Mouse (Mus musculus): ENCODE measurements at regions not wholly inside any gene's neighbourhood (a gene's known extent, or its start where the extent isn't known, plus 50 kb on each side); places are given as distances from the start of the nearest gene placed in this dataset.

- DNase-seq (ENCODE audit: low spot score) (no peak), ATAC-seq (ENCODE audit: insufficient number of reproducible peaks, low FRiP score, low TSS enrichment, low read depth) (no peak)
- Histone ChIP-seq H3K9ac (ENCODE audit: low read length) (no peak overlapping the region), H3K4me3 (ENCODE audit: low read depth, low read length) (no peak overlapping the region), H3K27ac (replicated peaks; ENCODE audit: low read depth, low read length) (no peak overlapping the region), H3K36me3 (ENCODE audit: control insufficient read depth, insufficient read depth, low read length) (no peaks in the 10 kb centered on the region), H3K4me1 (ENCODE audit: control insufficient read depth, insufficient read depth, low read length) (no peaks in the 10 kb centered on the region), H3K27me3 (ENCODE audit: control insufficient read depth, insufficient read depth, low read length) (no peaks in the 10 kb centered on the region), H3K4me2 (ENCODE audit: low read depth, severe bottlenecking) (no peak overlapping the region), H3K9me3 (ENCODE audit: control insufficient read depth, low read length) (no peaks in the 10 kb centered on the region)
- 81% methylated on average over 2 of the region's 2 CpGs for WGBS
These were observed 1177.2 kb downstream of the Pcdh18 start for GRCm38 (mm10) chr3:48579971-48580370.

GRCm38 (mm10) chr3:48579229-48579628 is 1177.9 kb downstream of the Pcdh18 start:
- no peak overlapping the region for H3K4me2 ChIP-seq (ENCODE audit: low read depth, severe bottlenecking)
- H3K4me1 ChIP-seq (ENCODE audit: control insufficient read depth, insufficient read depth, low read length), result no peaks in the 10 kb centered on the region
- no peak for ATAC-seq (ENCODE audit: insufficient number of reproducible peaks, low FRiP score, low TSS enrichment, low read depth)
- 45% methylated on average over 1 of the region's 1 CpGs for WGBS
- H3K27me3 ChIP-seq (ENCODE audit: control insufficient read depth, insufficient read depth, low read length), result no peaks in the 10 kb centered on the region
- no peak overlapping the region for H3K4me3 ChIP-seq (ENCODE audit: low read depth, low read length)
- no peaks in the 10 kb centered on the region for H3K9me3 ChIP-seq (ENCODE audit: control insufficient read depth, low read length)
- H3K36me3 ChIP-seq (ENCODE audit: control insufficient read depth, insufficient read depth, low read length), result no peaks in the 10 kb centered on the region
- no peak overlapping the region for H3K9ac ChIP-seq (ENCODE audit: low read length)
- no peak for DNase-seq (ENCODE audit: low spot score)
- no peak overlapping the region for H3K27ac ChIP-seq (replicated peaks; ENCODE audit: low read depth, low read length)

- 89% methylated on average over 1 of the region's 1 CpGs for WGBS
- Histone ChIP-seq H3K36me3 (ENCODE audit: control insufficient read depth, insufficient read depth, low read length) (no peaks in the 10 kb centered on the region), H3K4me2 (ENCODE audit: low read depth, severe bottlenecking) (no peak overlapping the region), H3K4me1 (ENCODE audit: control insufficient read depth, insufficient read depth, low read length) (no peaks in the 10 kb centered on the region), H3K9ac (ENCODE audit: low read length) (no peak overlapping the region), H3K27ac (replicated peaks; ENCODE audit: low read depth, low read length) (no peak overlapping the region), H3K27me3 (ENCODE audit: control insufficient read depth, insufficient read depth, low read length) (no peaks in the 10 kb centered on the region), H3K4me3 (ENCODE audit: low read depth, low read length) (no peak overlapping the region), H3K9me3 (ENCODE audit: control insufficient read depth, low read length) (no peaks in the 10 kb centered on the region)
- DNase-seq (ENCODE audit: low spot score) (no peak), ATAC-seq (ENCODE audit: insufficient number of reproducible peaks, low FRiP score, low TSS enrichment, low read depth) (no peak)
These were observed 1210.5 kb downstream of the Pcdh18 start for GRCm38 (mm10) chr3:48546669-48547068.

- H3K4me2 ChIP-seq (ENCODE audit: low read depth, severe bottlenecking), result no peak overlapping the region
- H3K4me1 ChIP-seq (ENCODE audit: control insufficient read depth, insufficient read depth, low read length), result no peaks in the 10 kb centered on the region
- 12% methylated on average over 3 of the region's 3 CpGs for WGBS
- peak; percentile 23 for DNase-seq (ENCODE audit: low spot score)
- H3K36me3 ChIP-seq (ENCODE audit: control insufficient read depth, insufficient read depth, low read length), result no peaks in the 10 kb centered on the region
- ATAC-seq (ENCODE audit: insufficient number of reproducible peaks, low FRiP score, low TSS enrichment, low read depth), result peak; percentile 75; the same call in 1 of the 2 replicates
- no peaks in the 10 kb centered on the region for H3K27me3 ChIP-seq (ENCODE audit: control insufficient read depth, insufficient read depth, low read length)
- no peak overlapping the region for H3K27ac ChIP-seq (replicated peaks; ENCODE audit: low read depth, low read length)
- H3K9me3 ChIP-seq (ENCODE audit: control insufficient read depth, low read length), result no peaks in the 10 kb centered on the region
- H3K4me3 ChIP-seq (ENCODE audit: low read depth, low read length), result no peak overlapping the region
- H3K9ac ChIP-seq (ENCODE audit: low read length), result no peak overlapping the region
These were observed 1242.1 kb downstream of the Pcdh18 start for GRCm38 (mm10) chr3:48515009-48515408.

- H3K4me1 ChIP-seq (ENCODE audit: control insufficient read depth, insufficient read depth, low read length), result no peaks in the 10 kb centered on the region
- no peak overlapping the region for H3K4me2 ChIP-seq (ENCODE audit: low read depth, severe bottlenecking)
- ATAC-seq (ENCODE audit: insufficient number of reproducible peaks, low FRiP score, low TSS enrichment, low read depth), result no peak
- H3K36me3 ChIP-seq (ENCODE audit: control insufficient read depth, insufficient read depth, low read length), result no peaks in the 10 kb centered on the region
- no peak overlapping the region for H3K9ac ChIP-seq (ENCODE audit: low read length)
- H3K27ac ChIP-seq (replicated peaks; ENCODE audit: low read depth, low read length), result no peak overlapping the region
- WGBS, result 91% methylated on average over 2 of the region's 2 CpGs
- no peaks in the 10 kb centered on the region for H3K9me3 ChIP-seq (ENCODE audit: control insufficient read depth, low read length)
- H3K27me3 ChIP-seq (ENCODE audit: control insufficient read depth, insufficient read depth, low read length), result no peaks in the 10 kb centered on the region
- DNase-seq (ENCODE audit: low spot score), result no peak
- no peak overlapping the region for H3K4me3 ChIP-seq (ENCODE audit: low read depth, low read length)
These were observed 1253.1 kb downstream of the Pcdh18 start for GRCm38 (mm10) chr3:48503996-48504395.

GRCm38 (mm10) chr3:48464679-48465078 is 1292.4 kb downstream of the Pcdh18 start:
- H3K4me2 ChIP-seq (ENCODE audit: low read depth, severe bottlenecking), result no peak overlapping the region
- ATAC-seq (ENCODE audit: insufficient number of reproducible peaks, low FRiP score, low TSS enrichment, low read depth), result no peak
- no peak for DNase-seq (ENCODE audit: low spot score)

GRCm38 (mm10) chr3:48441938-48442337 is 1315.2 kb downstream of the Pcdh18 start:
- Histone ChIP-seq H3K9me3 (ENCODE audit: control insufficient read depth, low read length) (no peaks in the 10 kb centered on the region), H3K4me3 (ENCODE audit: low read depth, low read length) (no peak overlapping the region), H3K9ac (ENCODE audit: low read length) (no peak overlapping the region), H3K27ac (replicated peaks; ENCODE audit: low read depth, low read length) (no peak overlapping the region), H3K36me3 (ENCODE audit: control insufficient read depth, insufficient read depth, low read length) (no peaks in the 10 kb centered on the region), H3K4me1 (ENCODE audit: control insufficient read depth, insufficient read depth, low read length) (no peaks in the 10 kb centered on the region), H3K27me3 (ENCODE audit: control insufficient read depth, insufficient read depth, low read length) (no peaks in the 10 kb centered on the region), H3K4me2 (ENCODE audit: low read depth, severe bottlenecking) (no peak overlapping the region)
- WGBS, result 92% methylated on average over 2 of the region's 2 CpGs
- DNase-seq (ENCODE audit: low spot score), result no peak
- no peak for ATAC-seq (ENCODE audit: insufficient number of reproducible peaks, low FRiP score, low TSS enrichment, low read depth)

More at GRCm38 (mm10) chr3:48464679-48465078, 1292.4 kb downstream of the Pcdh18 start:
- Histone ChIP-seq H3K4me3 (ENCODE audit: low read depth, low read length) (no peak overlapping the region), H3K4me1 (ENCODE audit: control insufficient read depth, insufficient read depth, low read length) (no peaks in the 10 kb centered on the region), H3K9me3 (ENCODE audit: control insufficient read depth, low read length) (no peaks in the 10 kb centered on the region), H3K36me3 (ENCODE audit: control insufficient read depth, insufficient read depth, low read length) (no peaks in the 10 kb centered on the region), H3K27ac (replicated peaks; ENCODE audit: low read depth, low read length) (no peak overlapping the region), H3K9ac (ENCODE audit: low read length) (no peak overlapping the region), H3K27me3 (ENCODE audit: control insufficient read depth, insufficient read depth, low read length) (no peaks in the 10 kb centered on the region)

GRCm38 (mm10) chr3:48429406-48430033 is 1327.6 kb downstream of the Pcdh18 start:
- no peaks in the 10 kb centered on the region for H3K4me1 ChIP-seq (ENCODE audit: control insufficient read depth, insufficient read depth, low read length)
- H3K27me3 ChIP-seq (ENCODE audit: control insufficient read depth, insufficient read depth, low read length), result no peaks in the 10 kb centered on the region
- ATAC-seq (ENCODE audit: insufficient number of reproducible peaks, low FRiP score, low TSS enrichment, low read depth) (no peak), DNase-seq (ENCODE audit: low spot score) (no peak)
- H3K9ac ChIP-seq (ENCODE audit: low read length), result no peak overlapping the region
- no peak overlapping the region for H3K27ac ChIP-seq (replicated peaks; ENCODE audit: low read depth, low read length)
- 67% methylated on average over 2 of the region's 2 CpGs for WGBS
- no peaks in the 10 kb centered on the region for H3K36me3 ChIP-seq (ENCODE audit: control insufficient read depth, insufficient read depth, low read length)
- no peak overlapping the region for H3K4me3 ChIP-seq (ENCODE audit: low read depth, low read length)
- no peaks in the 10 kb centered on the region for H3K9me3 ChIP-seq (ENCODE audit: control insufficient read depth, low read length)
- H3K4me2 ChIP-seq (ENCODE audit: low read depth, severe bottlenecking), result no peak overlapping the region

- H3K36me3 ChIP-seq (ENCODE audit: control insufficient read depth, insufficient read depth, low read length), result no peaks in the 10 kb centered on the region
These were observed 1367.3 kb downstream of the Pcdh18 start for GRCm38 (mm10) chr3:48389862-48390261.

More at GRCm38 (mm10) chr3:48389862-48390261, 1367.3 kb downstream of the Pcdh18 start:
- Histone ChIP-seq H3K27me3 (ENCODE audit: control insufficient read depth, insufficient read depth, low read length) (no peaks in the 10 kb centered on the region), H3K4me3 (ENCODE audit: low read depth, low read length) (no peak overlapping the region), H3K4me1 (ENCODE audit: control insufficient read depth, insufficient read depth, low read length) (no peaks in the 10 kb centered on the region), H3K4me2 (ENCODE audit: low read depth, severe bottlenecking) (no peak overlapping the region), H3K9me3 (ENCODE audit: control insufficient read depth, low read length) (no peaks in the 10 kb centered on the region), H3K27ac (replicated peaks; ENCODE audit: low read depth, low read length) (no peak overlapping the region), H3K9ac (ENCODE audit: low read length) (no peak overlapping the region)
- DNase-seq (ENCODE audit: low spot score) (no peak), ATAC-seq (ENCODE audit: insufficient number of reproducible peaks, low FRiP score, low TSS enrichment, low read depth) (no peak)
